Comparison of ENCODE assay signal across 23 mouse cellular contexts in the genomic region with DNA sequence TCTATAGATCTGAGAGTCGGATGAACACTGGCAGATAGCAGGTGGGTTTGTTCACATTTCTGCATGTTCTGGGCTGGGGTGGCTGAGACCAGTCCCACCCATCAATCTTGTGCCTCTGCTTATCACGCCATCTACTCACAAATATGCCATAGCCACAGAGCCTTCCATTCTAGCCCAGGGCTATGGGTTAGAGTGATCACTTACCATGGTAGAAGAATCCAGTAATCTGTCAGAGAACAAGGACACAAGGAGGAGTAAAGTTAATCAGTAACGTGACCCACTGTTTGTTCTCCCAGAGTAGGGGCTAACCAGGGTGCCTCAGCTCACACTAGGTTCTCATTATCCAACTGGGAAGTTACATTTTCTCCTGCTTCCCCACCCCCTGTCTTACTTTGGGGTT. TPM values are rescaled to one million over a fixed set of nuclear protein-coding genes. Genes with fewer than 3 reads are reported as not detected.
DNase-seq lines count a peak whose midpoint lies in the region; ATAC-seq lines count a peak whose summit lies in the region.
"Had no signal": no experiment of that assay in that cellular context is flagged by ENCODE, and none has a peak within 500 bp of the region (broad histone marks: within the 10 kb centered on the region; RNA-seq: fewer than 3 reads in every experiment).

No protein-coding gene starts in this region.

- 55% methylated on average over 3 of the region's 3 CpGs for WGBS in intestine, embryonic 15.5 days
- 49% methylated on average over 3 of the region's 3 CpGs for WGBS in kidney, embryonic 14.5 days
- WGBS in liver, embryonic 13.5 days (ENCODE audit: insufficient replicate concordance) = 54% methylated on average over 3 of the region's 3 CpGs

- no peaks in the 10 kb centered on the region for H3K27me3 ChIP-seq in intestine, embryonic 15.5 days (replicated peaks)
- no peaks in the 10 kb centered on the region for H3K27me3 ChIP-seq in kidney, embryonic 14.5 days (ENCODE audit: control insufficient read depth, insufficient read depth, low read length)
- H3K27me3 ChIP-seq in liver, embryonic 13.5 days = no peaks in the 10 kb centered on the region
- H3K27me3 ChIP-seq: CH12.LX; hindbrain, embryonic 15.5 days; limb, embryonic 13.5 days; Patski had no signal

- DNase-seq in kidney, adult 8-10 months = peak; percentile 17 to 64
- DNase-seq in kidney, postnatal 10 days = no peak
- no peak for DNase-seq in liver, embryonic 13.5 days
- no peak for DNase-seq in heart, adult 18-20 months
- DNase-seq in cerebellum, postnatal 25 days = no peak
- DNase-seq: adrenal gland, postnatal 36 days; B cell, adult 2 months; cerebellum, adult 9-10 months; forebrain, postnatal 0 days; gastrocnemius, postnatal 36 days; layer of hippocampus, adult 9-11 months had no signal

- no peak overlapping the region for H3K4me3 ChIP-seq in intestine, embryonic 15.5 days (replicated peaks)
- H3K4me3 ChIP-seq in kidney, embryonic 14.5 days (ENCODE audit: low read length) = no peak overlapping the region
- H3K4me3 ChIP-seq in liver, embryonic 13.5 days (replicated peaks) = no peak overlapping the region
- H3K4me3 ChIP-seq: forebrain, embryonic 10.5 days; hindbrain, embryonic 15.5 days; limb, embryonic 13.5 days had no signal

- H3K27ac ChIP-seq in intestine, embryonic 15.5 days = no peak overlapping the region
- no peak overlapping the region for H3K27ac ChIP-seq in kidney, embryonic 14.5 days (ENCODE audit: low read depth, low read length)
- H3K27ac ChIP-seq in liver, embryonic 13.5 days = no peak overlapping the region
- H3K27ac ChIP-seq: forebrain, embryonic 10.5 days; hindbrain, embryonic 15.5 days; kidney, postnatal 0 days; limb, embryonic 13.5 days; macrophage had no signal

- 0 out of 2 replicates have a peak, but pooled peaks cover 2% of the 10 kb centered on the region for H3K4me1 ChIP-seq in intestine, embryonic 15.5 days (replicated peaks)
- no peaks in the 10 kb centered on the region for H3K4me1 ChIP-seq in kidney, embryonic 14.5 days (ENCODE audit: control insufficient read depth, insufficient read depth, low read length)
- peaks cover 16% of the 10 kb centered on the region; the same call in 1 of the 2 replicates for H3K4me1 ChIP-seq in liver, embryonic 13.5 days (replicated peaks)
- H3K4me1 ChIP-seq: forebrain, embryonic 10.5 days; hindbrain, embryonic 15.5 days; limb, embryonic 13.5 days had no signal

- no peaks in the 10 kb centered on the region for H3K9me3 ChIP-seq in intestine, embryonic 15.5 days
- no peaks in the 10 kb centered on the region for H3K9me3 ChIP-seq in kidney, embryonic 14.5 days (ENCODE audit: control insufficient read depth, low read length)
- H3K9me3 ChIP-seq in liver, embryonic 13.5 days (replicated peaks) = no peaks in the 10 kb centered on the region
- H3K9me3 ChIP-seq: forebrain, embryonic 10.5 days; hindbrain, embryonic 15.5 days; limb, embryonic 13.5 days had no signal

- peak; percentile 91 for ATAC-seq in intestine, embryonic 15.5 days
- ATAC-seq in kidney, embryonic 14.5 days (ENCODE audit: low FRiP score, low TSS enrichment) = peak; percentile 79; the same call in 1 of the 2 replicates
- ATAC-seq in liver, embryonic 13.5 days (ENCODE audit: low read depth) = peak; percentile 58
- no peak for ATAC-seq in erythroid progenitor cell, adult 5-6 weeks (replicated peaks; ENCODE audit: low FRiP score, poor library complexity, severe bottlenecking)
- ATAC-seq: forebrain, postnatal 0 days; lung, postnatal 0 days; Patski had no signal

- no peaks in the 10 kb centered on the region for H3K36me3 ChIP-seq in intestine, embryonic 15.5 days
- H3K36me3 ChIP-seq in kidney, embryonic 14.5 days (ENCODE audit: control insufficient read depth, insufficient read depth, low read length) = no peaks in the 10 kb centered on the region
- no peaks in the 10 kb centered on the region for H3K36me3 ChIP-seq in liver, embryonic 13.5 days
- H3K36me3 ChIP-seq: forebrain, embryonic 10.5 days; G1E; hindbrain, embryonic 15.5 days; limb, embryonic 13.5 days had no signal

- no peak overlapping the region for H3K9ac ChIP-seq in intestine, embryonic 15.5 days
- H3K9ac ChIP-seq in kidney, embryonic 14.5 days (ENCODE audit: low read depth, low read length) = no peak overlapping the region
- no peak overlapping the region for H3K9ac ChIP-seq in liver, embryonic 13.5 days
- H3K9ac ChIP-seq: forebrain, postnatal 0 days; hindbrain, embryonic 15.5 days; limb, embryonic 13.5 days had no signal

- H3K4me2 ChIP-seq in intestine, embryonic 15.5 days (replicated peaks) = no peak overlapping the region
- no peak overlapping the region for H3K4me2 ChIP-seq in kidney, embryonic 14.5 days (replicated peaks; ENCODE audit: low read depth, low read length)
- H3K4me2 ChIP-seq in liver, embryonic 13.5 days = no peak overlapping the region
- H3K4me2 ChIP-seq: hindbrain, embryonic 15.5 days; limb, embryonic 13.5 days had no signal

RNA-seq across cellular contexts. Expression of a gene that starts 52.1 kb away (rescaled TPM):
- polyA plus RNA-seq in intestine, embryonic 15.5 days (2015; fragmentation: Nextera tagmentation; extraction: Ambion mirVana) = 9.5 and 10.3 TPM in 2 replicates
- 14.0 and 16.0 TPM in 2 replicates for polyA plus RNA-seq in kidney, embryonic 14.5 days (2014; fragmentation: Nextera tagmentation; extraction: Ambion mirVana)
- 2.1 and 2.3 TPM in 2 replicates for polyA plus RNA-seq in liver, embryonic 13.5 days (2015; fragmentation: Nextera tagmentation; extraction: Ambion mirVana)
- total RNA-seq in erythroid progenitor cell, adult 5-6 weeks (2015; ENCODE audit: low replicate concordance) = 11.2 and 12.2 TPM in 2 replicates
- total RNA-seq in erythroid progenitor cell, adult 5-6 weeks (2017; ENCODE audit: low replicate concordance) = 8.0 and 9.9 TPM in 2 replicates
- total RNA-seq in heart, adult 18-20 months (2021) = 10 to 100 TPM; 31.2 to 41.1 TPM

Comparison
In these comparisons a context has a peak if more than half of its experiments do, and no peak if none do; other contexts are left out.
1. DNase-seq: peak in kidney, adult 8-10 months (2 of 2); none in kidney, postnatal 10 days (single experiment), liver, embryonic 13.5 days (single experiment), heart, adult 18-20 months (0 of 2) and cerebellum, postnatal 25 days (0 of 2).